Mouse (Mus musculus) v-Abl transformed pro-B cells (cell line): ENCODE measurements around the gene Dennd5b.

Experiments used
- in situ Hi-C, 2 experiments: fragments of 400-800 bp; cut with MboI; formaldehyde crosslinking; loops; one replicate each; pipeline ENCODE4 v1.15.1; 2025; ENCODE audit not compliant: unreplicated experiment in 2 of 2

Dennd5b gene

GRCm38 (mm10) chr6:149107615-149108014 lies 6.1 kb upstream of the Dennd5b start:
- in situ Hi-C loops = loop anchor here (25.0 kb wide), 2 partner anchors 395 to 570 kb away; no protein-coding TSS in a partner anchor

- in situ Hi-C loops = loop anchor here (25.0 kb wide), 2 partner anchors 391 to 566 kb away; no protein-coding TSS in a partner anchor
Measured at GRCm38 (mm10) chr6:149103451-149103850, 2.0 kb upstream of the Dennd5b start.

GRCm38 (mm10) chr6:149101943-149102243 lies 413 bp upstream of the Dennd5b start:
- in situ Hi-C loops = loop anchor here (25.0 kb wide), 2 partner anchors 390 to 565 kb away; no protein-coding TSS in a partner anchor

GRCm38 (mm10) chr6:149100174-149101075 lies 1.1 kb downstream of the Dennd5b start:
- in situ Hi-C loops = loop anchor here (25.0 kb wide), 2 partner anchors 388 to 563 kb away; no protein-coding TSS in a partner anchor

- in situ Hi-C loops = loop anchor here in 1 of 2 experiments (25.0 kb wide), 1 partner anchor 2012 kb away; the partner anchor contains the start of genes Klhl42 and Mansc4
Measured at GRCm38 (mm10) chr6:149098993-149099392, 2.5 kb downstream of the Dennd5b start.

GRCm38 (mm10) chr6:149097276-149097675 lies 4.2 kb downstream of the Dennd5b start:
- in situ Hi-C loops = loop anchor here in 1 of 2 experiments (25.0 kb wide), 1 partner anchor 2010 kb away; the partner anchor contains the start of genes Klhl42 and Mansc4

- in situ Hi-C loops = loop anchor here in 1 of 2 experiments (25.0 kb wide), 1 partner anchor 2009 kb away; the partner anchor contains the start of genes Klhl42 and Mansc4
Measured at GRCm38 (mm10) chr6:149096233-149096632, 5.2 kb downstream of the Dennd5b start.

GRCm38 (mm10) chr6:149095389-149095788 lies 6.1 kb downstream of the Dennd5b start:
- in situ Hi-C loops = loop anchor here in 1 of 2 experiments (25.0 kb wide), 1 partner anchor 2008 kb away; the partner anchor contains the start of genes Klhl42 and Mansc4

- in situ Hi-C loops = loop anchor here in 1 of 2 experiments (25.0 kb wide), 1 partner anchor 2007 kb away; the partner anchor contains the start of genes Klhl42 and Mansc4
Measured at GRCm38 (mm10) chr6:149094555-149094954, 6.9 kb downstream of the Dennd5b start.

GRCm38 (mm10) chr6:149093465-149093864 lies 8.0 kb downstream of the Dennd5b start:
- in situ Hi-C loops = loop anchor here in 1 of 2 experiments (25.0 kb wide), 1 partner anchor 2006 kb away; the partner anchor contains the start of genes Klhl42 and Mansc4

- in situ Hi-C loops = loop anchor here in 1 of 2 experiments (25.0 kb wide), 1 partner anchor 2005 kb away; the partner anchor contains the start of genes Klhl42 and Mansc4
Measured at GRCm38 (mm10) chr6:149092406-149092805, 9.1 kb downstream of the Dennd5b start.

GRCm38 (mm10) chr6:149077136-149077808 lies 24.2 kb downstream of the Dennd5b start:
- in situ Hi-C loops = loop anchor here in 1 of 2 experiments (25.0 kb wide), 1 partner anchor 1990 kb away; the partner anchor contains the start of genes Klhl42 and Mansc4

GRCm38 (mm10) chr6:149073854-149074253 lies 27.6 kb downstream of the Dennd5b start:
- in situ Hi-C loops = no loop called here

- in situ Hi-C loops = no loop called here
Measured at GRCm38 (mm10) chr6:149072873-149073272, 28.6 kb downstream of the Dennd5b start.

- in situ Hi-C loops = no loop called here
Measured at GRCm38 (mm10) chr6:149070592-149071124, 30.8 kb downstream of the Dennd5b start.

GRCm38 (mm10) chr6:149063382-149063781 lies 38.1 kb downstream of the Dennd5b start:
- in situ Hi-C loops = no loop called here

- in situ Hi-C loops = no loop called here
Measured at GRCm38 (mm10) chr6:149060670-149061387, 40.7 kb downstream of the Dennd5b start.

- in situ Hi-C loops = loop anchor here (5.0 kb wide), 3 partner anchors 46 to 319 kb away; no protein-coding TSS in a partner anchor
Measured at GRCm38 (mm10) chr6:149057947-149058391, 43.5 kb downstream of the Dennd5b start.

- in situ Hi-C loops = loop anchor here (5.0 kb wide), 3 partner anchors 42 to 323 kb away; no protein-coding TSS in a partner anchor
Measured at GRCm38 (mm10) chr6:149054780-149055179, 46.7 kb downstream of the Dennd5b start.
